Mouse (Mus musculus) embryonic fibroblast, embryonic 13.5 days (primary cell): ENCODE measurements at regions not wholly inside any gene's neighbourhood (a gene's known extent, or its start where the extent isn't known, plus 50 kb on each side); places are given as distances from the start of the nearest gene placed in this dataset.

Experiments used
- H3K27ac ChIP-seq: 2 replicates; pipeline ENCODE4 v1.5.1; 2012; ENCODE audit warnings: low read length, control low read depth, inconsistent platforms; ENCODE audit not compliant: insufficient read depth
- H3K4me1 ChIP-seq: 2 replicates; pipeline ENCODE4 v1.6.1; 2011; ENCODE audit warnings: low read length; ENCODE audit not compliant: control insufficient read depth, insufficient read depth
- H3K4me3 ChIP-seq: 2 replicates; pipeline ENCODE4 v1.5.1; 2011; ENCODE audit warnings: mild to moderate bottlenecking, control low read depth, low read length; ENCODE audit not compliant: insufficient read depth
- CTCF ChIP-seq: IDR thresholded peaks from 2 replicates; pipeline ENCODE4 v1.5.1; 2011; ENCODE audit warnings: mild to moderate bottlenecking, control low read depth, low read length, moderate library complexity, borderline replicate concordance; ENCODE audit not compliant: insufficient read depth
- POLR2A ChIP-seq: IDR thresholded peaks from 2 replicates; pipeline ENCODE4 v1.6.1; 2011; ENCODE audit warnings: low read depth, mild to moderate bottlenecking, control low read depth, low read length, moderate library complexity

- no peaks in the 10 kb centered on the region for H3K4me1 ChIP-seq
- no peak overlapping the region for H3K27ac ChIP-seq
- TF ChIP-seq POLR2A (no peak), CTCF (no peak)
- H3K4me3 ChIP-seq: no peak overlapping the region
Observed at GRCm38 (mm10) chr14:61874206-61874605, 266.9 kb downstream of the Kcnrg start.

GRCm38 (mm10) chr14:61879416-61879815 is 272.2 kb downstream of the Kcnrg start:
- Histone ChIP-seq H3K4me1 (peaks cover 3% of the 10 kb centered on the region; the same call in 1 of the 2 replicates), H3K27ac (no peak overlapping the region), H3K4me3 (no peak overlapping the region)
- no peak for TF ChIP-seq POLR2A
- no peak for TF ChIP-seq CTCF

DNA sequence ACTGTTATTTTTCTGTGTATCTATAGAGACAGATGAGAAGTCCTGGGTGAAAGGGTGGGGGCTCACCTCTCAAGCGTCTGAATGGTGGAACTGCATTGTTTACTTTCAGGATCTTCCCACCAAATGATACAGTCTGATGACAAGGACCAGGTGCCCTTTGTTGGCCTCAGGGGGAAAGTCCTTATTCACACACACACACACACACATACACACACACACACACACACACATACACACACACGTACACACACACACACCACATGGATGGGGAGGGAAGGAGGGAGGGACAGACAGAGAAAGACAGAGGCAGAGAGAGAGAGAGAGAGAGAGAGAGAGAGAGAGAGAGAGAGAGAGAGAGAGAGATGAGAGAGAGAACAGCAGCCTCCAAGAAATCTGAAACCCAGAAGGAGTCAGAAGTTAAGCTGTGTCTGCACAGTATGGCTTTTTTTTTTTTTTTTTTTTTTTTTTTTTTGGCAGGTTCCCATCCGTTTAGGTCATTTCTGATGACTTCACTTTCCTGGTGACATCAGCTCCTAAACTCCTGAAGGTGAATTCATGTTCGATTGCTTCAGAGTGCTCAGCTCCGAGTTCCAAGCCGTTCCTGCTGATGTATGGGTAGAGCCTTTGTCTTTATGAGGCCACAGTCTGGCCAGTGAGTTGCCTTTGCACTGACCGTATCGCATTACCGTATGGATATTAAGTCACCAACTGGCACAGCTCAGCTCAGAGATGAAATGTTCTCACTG is 273.4 kb downstream of the Kcnrg start:
- Histone ChIP-seq H3K4me3 (no peak overlapping the region), H3K4me1 (peaks cover 3% of the 10 kb centered on the region; the same call in 1 of the 2 replicates), H3K27ac (no peak overlapping the region; the same call in 1 of the 2 replicates)
- TF ChIP-seq POLR2A (no peak), CTCF (no peak)

DNA sequence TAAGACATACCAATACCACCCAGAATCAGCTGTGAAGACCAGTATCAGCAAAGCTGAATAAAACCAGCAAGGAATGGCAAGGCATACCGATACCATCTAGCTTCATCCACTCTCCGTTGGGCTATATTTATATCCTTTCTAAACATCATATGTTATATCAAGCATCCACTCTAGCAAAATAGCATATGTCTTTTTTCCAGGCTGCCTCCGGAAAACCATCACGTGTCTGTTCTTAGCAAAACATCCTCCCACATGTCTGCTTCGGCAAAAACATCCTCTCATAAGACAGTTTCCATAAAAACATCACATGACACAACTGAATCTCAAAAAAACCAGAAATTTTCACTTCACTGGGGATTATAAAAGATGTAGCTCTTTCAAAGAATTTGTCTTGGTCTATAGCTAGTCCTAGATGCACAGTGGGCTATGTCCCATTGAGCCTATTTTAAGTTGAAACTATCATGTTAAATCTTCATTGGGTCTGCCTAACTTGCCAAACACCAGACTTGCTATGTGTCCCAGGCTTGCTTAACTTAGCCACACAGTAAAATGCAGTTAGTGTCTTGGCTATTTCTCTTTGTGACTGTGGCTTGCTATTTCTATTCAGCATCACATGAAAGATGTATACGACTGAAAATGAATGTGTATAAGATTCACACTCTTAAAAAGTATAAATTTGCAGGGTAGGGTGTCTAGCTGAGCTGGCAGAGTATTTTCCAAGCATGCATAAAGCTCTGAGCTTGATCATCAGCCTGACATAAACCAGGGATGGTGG is 278.2 kb downstream of the Kcnrg start:
- TF ChIP-seq CTCF: no peak
- no peak for TF ChIP-seq POLR2A
- Histone ChIP-seq H3K4me3 (no peak overlapping the region), H3K4me1 (peaks cover 2% of the 10 kb centered on the region; the same call in 1 of the 2 replicates), H3K27ac (no peak overlapping the region)

GRCm38 (mm10) chr14:61889626-61890025 is 282.4 kb downstream of the Kcnrg start:
- peaks cover 3% of the 10 kb centered on the region; the same call in 1 of the 2 replicates for H3K4me1 ChIP-seq
- no peak for TF ChIP-seq CTCF
- H3K4me3 ChIP-seq: no peak overlapping the region
- H3K27ac ChIP-seq: no peak overlapping the region

DNA sequence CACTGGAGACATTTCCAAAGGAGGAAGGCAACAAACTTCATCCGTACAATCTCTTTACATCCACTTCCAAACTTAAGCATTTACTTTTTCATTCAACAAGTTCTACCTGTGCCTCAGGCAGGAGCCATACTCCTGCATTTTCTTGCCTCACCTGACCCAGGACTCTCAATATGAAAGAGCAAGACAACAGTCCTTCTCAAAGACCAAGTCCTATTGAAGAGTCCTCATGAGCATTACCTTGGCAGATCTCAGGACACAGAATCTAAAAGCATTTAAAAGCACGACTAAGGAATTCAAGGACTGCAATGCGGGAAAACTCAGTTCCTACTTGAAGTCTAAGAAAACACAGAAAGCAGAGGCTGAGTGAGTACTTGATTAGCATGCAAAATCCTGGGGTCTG is 286.5 kb downstream of the Kcnrg start:
- TF ChIP-seq POLR2A (no peak), CTCF (no peak)
- H3K4me3 ChIP-seq: no peak overlapping the region
- H3K27ac ChIP-seq: no peak overlapping the region
- H3K4me1 ChIP-seq: peaks cover 3% of the 10 kb centered on the region; the same call in 1 of the 2 replicates

- peaks cover 1% of the 10 kb centered on the region; the same call in 1 of the 2 replicates for H3K4me1 ChIP-seq
Observed at GRCm38 (mm10) chr14:61896879-61897278, 289.6 kb downstream of the Kcnrg start.

GRCm38 (mm10) chr14:61898664-61899063 is 291.4 kb downstream of the Kcnrg start:
- H3K27ac ChIP-seq: no peak overlapping the region
- TF ChIP-seq CTCF: no peak
- no peak for TF ChIP-seq POLR2A
- H3K4me3 ChIP-seq: no peak overlapping the region
- no peaks in the 10 kb centered on the region for H3K4me1 ChIP-seq

More at GRCm38 (mm10) chr14:61896879-61897278, 289.6 kb downstream of the Kcnrg start:
- Histone ChIP-seq H3K27ac (no peak overlapping the region), H3K4me3 (no peak overlapping the region)
- TF ChIP-seq POLR2A (no peak), CTCF (no peak)

DNA sequence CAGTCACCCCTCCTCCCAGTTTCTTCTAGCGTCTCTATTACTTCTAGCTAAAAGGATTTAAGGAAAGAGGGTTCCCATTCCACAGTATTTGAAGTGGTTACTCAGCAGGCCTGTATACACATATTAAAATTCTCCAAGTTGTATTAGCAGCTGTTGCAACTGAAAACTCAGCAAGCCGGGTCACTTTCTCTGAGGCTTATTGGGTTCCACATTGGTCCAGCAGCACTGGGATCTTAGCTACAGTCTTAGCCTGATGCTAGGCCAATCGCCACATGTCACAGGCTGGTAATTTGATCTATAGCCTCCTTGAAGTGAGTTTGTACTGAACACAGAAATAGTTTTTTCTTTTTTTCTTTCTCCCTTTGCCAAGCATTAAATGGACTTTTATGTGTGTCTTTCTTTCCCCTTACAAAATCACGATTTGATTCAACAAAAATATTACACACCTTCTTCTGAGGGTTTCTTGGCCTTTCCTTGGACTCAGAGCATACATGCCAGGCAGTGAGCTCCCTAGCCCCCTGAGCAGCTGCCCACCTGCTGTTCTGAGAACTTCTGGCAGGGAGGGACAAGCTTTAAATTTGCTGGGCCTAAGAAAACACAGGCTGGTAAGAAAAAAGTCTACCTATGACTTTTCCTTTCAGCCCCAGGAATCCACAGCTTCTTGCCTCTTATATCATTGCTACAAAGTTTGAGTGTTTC is 297.3 kb downstream of the Kcnrg start:
- Histone ChIP-seq H3K27ac (no peak overlapping the region), H3K4me3 (no peak overlapping the region), H3K4me1 (no peaks in the 10 kb centered on the region)
- no peak for TF ChIP-seq CTCF
- no peak for TF ChIP-seq POLR2A
